Mouse (Mus musculus) heart, embryonic 16.5 days (tissue): ENCODE measurements around the gene Mthfs. TPM values are rescaled to one million over a fixed set of nuclear protein-coding genes. Genes with fewer than 3 reads are reported as not detected.
"Not testable (repeated sequence)": the region's sequence is repeated elsewhere in the genome, so short reads cannot be mapped to it uniquely, and the experiment has no call there.

Experiments used
- ATAC-seq: fragments of 200-750 bp; cut with Nextera tagmentation; replicated peaks from 2 replicates; pipeline ENCODE4 v1.8.0; 2017; ENCODE audit warnings: moderate number of reproducible peaks; ENCODE audit not compliant: insufficient read depth, low FRiP score; ENCODE audit errors: extremely low read depth
- H3K27ac ChIP-seq: fragments of 300-500 bp; sonication (generic); 2 replicates; pipeline ENCODE4 v1.5.1; 2014; ENCODE audit warnings: mild to moderate bottlenecking, low read length, control low read depth, moderate library complexity
- H3K27me3 ChIP-seq: fragments of 300-500 bp; sonication (generic); 2 replicates; pipeline ENCODE4 v1.6.1; 2014; ENCODE audit warnings: low read length, mixed read lengths; ENCODE audit not compliant: control insufficient read depth, insufficient read depth
- H3K36me3 ChIP-seq: fragments of 300-500 bp; sonication (generic); 2 replicates; pipeline ENCODE4 v1.6.1; 2014; ENCODE audit not compliant: control insufficient read depth, insufficient read depth
- H3K4me1 ChIP-seq: fragments of 300-500 bp; sonication (generic); 2 replicates; pipeline ENCODE4 v1.6.1; 2014; ENCODE audit warnings: low read length, mixed read lengths; ENCODE audit not compliant: control insufficient read depth, insufficient read depth
- H3K4me2 ChIP-seq: fragments of 300-500 bp; sonication (generic); 2 replicates; pipeline ENCODE4 v1.6.1; 2014; ENCODE audit warnings: low read depth, mild to moderate bottlenecking, control low read depth, low read length
- H3K4me3 ChIP-seq: fragments of 300-500 bp; sonication (generic); 2 replicates; pipeline ENCODE4 v1.5.1; 2014; ENCODE audit warnings: mild to moderate bottlenecking, control low read depth, low read length
- H3K9ac ChIP-seq: fragments of 300-500 bp; sonication (generic); 2 replicates; pipeline ENCODE4 v1.6.1; 2014; ENCODE audit warnings: low read length, control low read depth
- H3K9me3 ChIP-seq: fragments of 300-500 bp; sonication (generic); replicated peaks from 2 replicates; pipeline ENCODE4 v1.6.1; 2016; ENCODE audit warnings: low read length; ENCODE audit not compliant: control insufficient read depth
- WGBS: fragments of 180-500 bp; shearing (Covaris S2); extraction: QIAGEN DNeasy Blood & Tissue Kit; methylation state at CpG from one replicate; pipeline ENCODE4 v1.1.7; 2014; 5-methylcytosine and 5-hydroxymethylcytosine counted together
- polyA plus RNA-seq: library from polyadenylated mRNA; unstranded; fragments of >200 nt; fragmentation: Nextera tagmentation; extraction: Ambion mirVana; gene quantifications from 2 replicates; pipeline ENCODE4 v1.2.1, GENCODE M21; 2015

Mthfs gene
- polyA plus RNA-seq, 1 experiment from 2014 or later, result 18.2 TPM

GRCm38 (mm10) chr9:89202256-89202655 lies 8.2 kb upstream of the Mthfs start:
- not testable (repeated sequence) for H3K4me1 ChIP-seq, H3K9ac ChIP-seq, H3K4me3 ChIP-seq, H3K27me3 ChIP-seq, H3K9me3 ChIP-seq, H3K4me2 ChIP-seq, H3K27ac ChIP-seq, H3K36me3 ChIP-seq, ATAC-seq

- H3K9ac ChIP-seq, H3K27ac ChIP-seq, H3K27me3 ChIP-seq, H3K4me1 ChIP-seq, H3K4me2 ChIP-seq, H3K9me3 ChIP-seq, H3K4me3 ChIP-seq, H3K36me3 ChIP-seq, ATAC-seq: not testable (repeated sequence)
- WGBS, result 47% methylated on average over 1 of the region's 1 CpGs
Observed at GRCm38 (mm10) chr9:89208939-89209338, 1.5 kb upstream of the Mthfs start.

GRCm38 (mm10) chr9:89211065-89211858 lies 786 bp downstream of the Mthfs start:
- Histone ChIP-seq H3K9ac (peak overlapping the region; percentile 34; the same call in 1 of the 2 replicates), H3K27ac (peak overlapping the region; percentile 65), H3K4me3 (peak overlapping the region; percentile 38), H3K4me2 (peak overlapping the region; percentile 59)
- not testable (repeated sequence) for H3K4me1 ChIP-seq, H3K9me3 ChIP-seq, H3K36me3 ChIP-seq, H3K27me3 ChIP-seq
- 2% methylated on average over 16 of the region's 44 CpGs for WGBS
- peak; percentile 94 for ATAC-seq

GRCm38 (mm10) chr9:89212428-89212827 lies 2.0 kb downstream of the Mthfs start:
- 0 out of 2 replicates have a peak, but pooled peaks have one; percentile 24 for ATAC-seq

GRCm38 (mm10) chr9:89218174-89218573 lies 7.7 kb downstream of the Mthfs start:
- H3K36me3 ChIP-seq, ATAC-seq, H3K4me1 ChIP-seq, H3K9me3 ChIP-seq, H3K4me3 ChIP-seq, H3K27ac ChIP-seq, H3K27me3 ChIP-seq, H3K4me2 ChIP-seq, H3K9ac ChIP-seq: not testable (repeated sequence)
- WGBS, result 85% methylated on average over 4 of the region's 4 CpGs

More at GRCm38 (mm10) chr9:89212428-89212827, 2.0 kb downstream of the Mthfs start:
- not testable (repeated sequence) for H3K4me2 ChIP-seq, H3K27ac ChIP-seq, H3K9me3 ChIP-seq, H3K4me1 ChIP-seq, H3K27me3 ChIP-seq, H3K9ac ChIP-seq, H3K4me3 ChIP-seq, H3K36me3 ChIP-seq
- WGBS, result 31% methylated on average over 1 of the region's 1 CpGs

- H3K27ac ChIP-seq, ATAC-seq, H3K36me3 ChIP-seq, H3K4me2 ChIP-seq, H3K9ac ChIP-seq, H3K4me1 ChIP-seq, H3K27me3 ChIP-seq, H3K9me3 ChIP-seq, H3K4me3 ChIP-seq: not testable (repeated sequence)
- WGBS, result 90% methylated on average over 3 of the region's 4 CpGs
Observed at GRCm38 (mm10) chr9:89219668-89220067, 9.2 kb downstream of the Mthfs start.

GRCm38 (mm10) chr9:89220704-89221287 lies 10.3 kb downstream of the Mthfs start:
- not testable (repeated sequence) for H3K4me2 ChIP-seq, H3K4me1 ChIP-seq, H3K27me3 ChIP-seq, H3K4me3 ChIP-seq, H3K9ac ChIP-seq, H3K27ac ChIP-seq, H3K9me3 ChIP-seq, ATAC-seq, H3K36me3 ChIP-seq
- WGBS, result 86% methylated on average over 6 of the region's 6 CpGs

GRCm38 (mm10) chr9:89226071-89226470 lies 15.6 kb downstream of the Mthfs start:
- Histone ChIP-seq H3K27me3 (no peaks in the 10 kb centered on the region), H3K36me3 (no peaks in the 10 kb centered on the region), H3K9me3 (no peaks in the 10 kb centered on the region), H3K4me1 (no peaks in the 10 kb centered on the region), H3K4me2 (no peak overlapping the region), H3K27ac (no peak overlapping the region), H3K4me3 (no peak overlapping the region), H3K9ac (no peak overlapping the region)
- ATAC-seq, result no peak
- 47% methylated on average over 4 of the region's 4 CpGs for WGBS

- no peak overlapping the region for H3K4me3 ChIP-seq
- ATAC-seq, result no peak
Observed at GRCm38 (mm10) chr9:89228122-89228521, 17.6 kb downstream of the Mthfs start.

More at GRCm38 (mm10) chr9:89228122-89228521, 17.6 kb downstream of the Mthfs start:
- Histone ChIP-seq H3K9ac (no peak overlapping the region), H3K36me3 (no peaks in the 10 kb centered on the region), H3K4me1 (no peaks in the 10 kb centered on the region), H3K9me3 (no peaks in the 10 kb centered on the region), H3K27me3 (no peaks in the 10 kb centered on the region), H3K4me2 (no peak overlapping the region), H3K27ac (no peak overlapping the region)
- 84% methylated on average over 7 of the region's 7 CpGs for WGBS
